21 mouse cellular contexts compared by ENCODE assay signal in the genomic region with DNA sequence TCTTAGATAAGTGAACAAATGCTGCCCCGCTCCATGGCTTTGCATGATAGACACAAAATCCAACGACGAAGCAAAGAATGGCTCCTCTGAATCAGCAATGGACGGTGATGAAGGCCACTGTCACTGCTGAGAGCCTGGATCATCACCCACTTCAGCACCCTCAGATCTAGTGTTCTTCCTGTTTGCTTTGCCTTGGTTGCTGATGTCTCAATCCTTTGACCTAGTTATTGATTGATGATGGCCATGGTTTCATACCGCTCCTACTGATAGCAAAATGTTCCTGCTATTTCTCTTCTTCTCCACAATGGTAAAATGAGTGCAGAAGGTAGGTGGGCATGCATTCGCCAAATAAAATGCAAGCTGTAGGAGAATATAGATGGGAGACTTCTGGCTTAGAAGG.
DNase-seq lines count a peak whose midpoint lies in the region; ATAC-seq and TF ChIP-seq lines count a peak whose summit lies in the region.
"Had no signal": no experiment of that assay in that cellular context is flagged by ENCODE, and none has a peak within 500 bp of the region (broad histone marks: within the 10 kb centered on the region; RNA-seq: fewer than 3 reads in every experiment).

No protein-coding gene starts in this region.

- H3K27ac ChIP-seq in hindbrain, embryonic 15.5 days (replicated peaks): no peak overlapping the region
- no peak overlapping the region for H3K27ac ChIP-seq in hindbrain, postnatal 0 days
- H3K27ac ChIP-seq in liver, embryonic 13.5 days: no peak overlapping the region
- H3K27ac ChIP-seq: embryonic facial prominence, embryonic 15.5 days; forebrain, embryonic 10.5 days; gastrocnemius, adult 2 months; heart, embryonic 13.5 days had no signal

- WGBS in hindbrain, embryonic 15.5 days: 87% methylated on average over 6 of the region's 6 CpGs
- WGBS in hindbrain, postnatal 0 days: 89% methylated on average over 6 of the region's 6 CpGs
- WGBS in liver, embryonic 13.5 days (ENCODE audit: insufficient replicate concordance): 66% methylated on average over 6 of the region's 6 CpGs

- no peaks in the 10 kb centered on the region for H3K27me3 ChIP-seq in hindbrain, embryonic 15.5 days
- H3K27me3 ChIP-seq in hindbrain, postnatal 0 days (ENCODE audit: insufficient read depth, low read length): no peaks in the 10 kb centered on the region
- H3K27me3 ChIP-seq in liver, embryonic 13.5 days: no peaks in the 10 kb centered on the region
- H3K27me3 ChIP-seq: embryonic facial prominence, embryonic 15.5 days; heart, embryonic 13.5 days had no signal

- no peak overlapping the region for H3K9ac ChIP-seq in hindbrain, embryonic 15.5 days
- no peak overlapping the region for H3K9ac ChIP-seq in hindbrain, postnatal 0 days (replicated peaks; ENCODE audit: low read length)
- no peak overlapping the region for H3K9ac ChIP-seq in liver, embryonic 13.5 days
- H3K9ac ChIP-seq: embryonic facial prominence, embryonic 15.5 days; heart, embryonic 13.5 days had no signal

- ATAC-seq in hindbrain, embryonic 15.5 days (ENCODE audit: low FRiP score, low read depth): 0 out of 2 replicates have a peak, but pooled peaks have one; percentile 5
- ATAC-seq in hindbrain, postnatal 0 days: no peak
- ATAC-seq in liver, embryonic 13.5 days (ENCODE audit: low read depth): 0 out of 2 replicates have a peak, but pooled peaks have one; percentile 47
- ATAC-seq: CD4-positive, CD25-positive, alpha-beta regulatory T cell, adult 4 months; forebrain, embryonic 14.5 days had no signal

- H3K9me3 ChIP-seq in hindbrain, embryonic 15.5 days: no peaks in the 10 kb centered on the region
- no peaks in the 10 kb centered on the region for H3K9me3 ChIP-seq in hindbrain, postnatal 0 days (ENCODE audit: low read length)
- H3K9me3 ChIP-seq in liver, embryonic 13.5 days (replicated peaks): no peaks in the 10 kb centered on the region
- H3K9me3 ChIP-seq: embryonic facial prominence, embryonic 15.5 days; forebrain, embryonic 10.5 days; G1E; heart, embryonic 13.5 days had no signal

- H3K4me3 ChIP-seq in hindbrain, embryonic 15.5 days: no peak overlapping the region
- no peak overlapping the region for H3K4me3 ChIP-seq in hindbrain, postnatal 0 days (ENCODE audit: low read length)
- H3K4me3 ChIP-seq in liver, embryonic 13.5 days (replicated peaks): no peak overlapping the region
- H3K4me3 ChIP-seq: embryonic facial prominence, embryonic 15.5 days; erythroblast, embryonic 14.5 days; forebrain, embryonic 10.5 days; gastrocnemius, adult 2 months; heart, embryonic 13.5 days had no signal

- DNase-seq in adrenal gland, adult 2 months: peak; percentile 41
- no peak for DNase-seq in adrenal gland, adult (ENCODE audit: inconsistent age in 2 of 2, low spot score in 1 of 2)
- no peak for DNase-seq in hindbrain, postnatal 0 days (ENCODE audit: low spot score)
- DNase-seq in liver, embryonic 13.5 days: no peak
- no peak for DNase-seq in liver
- DNase-seq in neural tube, embryonic 10.5 days (ENCODE audit: extremely low spot score, low spot score): no peak
- DNase-seq: B cell, adult 2 months; cerebellum, adult 2 months; cerebellum, postnatal 10 days; embryo, embryonic 11 days; gastrocnemius, adult 2 months; gastrocnemius, postnatal 25 days; heart, postnatal 36 days had no signal

- no peak overlapping the region for H3K4me2 ChIP-seq in hindbrain, embryonic 15.5 days
- H3K4me2 ChIP-seq in hindbrain, postnatal 0 days (ENCODE audit: low read depth, low read length): no peak overlapping the region
- H3K4me2 ChIP-seq in liver, embryonic 13.5 days: no peak overlapping the region
- H3K4me2 ChIP-seq: embryonic facial prominence, embryonic 15.5 days; heart, embryonic 13.5 days had no signal

- TF ChIP-seq CTCF in hindbrain, postnatal 0 days (IDR thresholded peaks at IDR 0.05; ENCODE audit: low read depth): no peak

- peaks cover 12% of the 10 kb centered on the region for H3K4me1 ChIP-seq in hindbrain, embryonic 15.5 days (replicated peaks)
- no peaks in the 10 kb centered on the region for H3K4me1 ChIP-seq in hindbrain, postnatal 0 days (ENCODE audit: insufficient read depth, low read length)
- H3K4me1 ChIP-seq in liver, embryonic 13.5 days (replicated peaks): no peaks in the 10 kb centered on the region
- H3K4me1 ChIP-seq: embryonic facial prominence, embryonic 15.5 days; forebrain, embryonic 10.5 days had no signal

- H3K36me3 ChIP-seq in hindbrain, embryonic 15.5 days: no peaks in the 10 kb centered on the region
- H3K36me3 ChIP-seq in hindbrain, postnatal 0 days (ENCODE audit: insufficient read depth, low read length): no peaks in the 10 kb centered on the region
- no peaks in the 10 kb centered on the region for H3K36me3 ChIP-seq in liver, embryonic 13.5 days
- H3K36me3 ChIP-seq: embryonic facial prominence, embryonic 15.5 days; forebrain, embryonic 10.5 days; G1E; heart, embryonic 13.5 days had no signal
